Mouse (Mus musculus) embryonic facial prominence, embryonic 13.5 days (tissue): ENCODE results near the gene Rpl18a. TPM values are rescaled to one million over a fixed set of nuclear protein-coding genes. Genes with fewer than 3 reads are reported as not detected.

ENCODE experiments used
- ATAC-seq: fragments of 200-750 bp; cut with Nextera tagmentation; 2 replicates; pipeline ENCODE4 v1.8.0; 2017; ENCODE audit warnings: low read depth; ENCODE audit not compliant: insufficient number of reproducible peaks, insufficient read depth, low FRiP score, low TSS enrichment
- H3K27ac ChIP-seq: fragments of 300-500 bp; sonication (generic); 2 replicates; pipeline ENCODE4 v1.5.1; 2015; ENCODE audit warnings: moderate library complexity, mild to moderate bottlenecking, inconsistent platforms
- H3K27me3 ChIP-seq: fragments of 300-500 bp; sonication (generic); 2 replicates; pipeline ENCODE4 v1.6.1; 2015; ENCODE audit warnings: mild to moderate bottlenecking, inconsistent platforms
- H3K36me3 ChIP-seq: fragments of 300-500 bp; sonication (generic); 2 replicates; pipeline ENCODE4 v1.6.1; 2015; ENCODE audit warnings: mild to moderate bottlenecking, inconsistent platforms
- H3K4me1 ChIP-seq: fragments of 300-500 bp; sonication (generic); 2 replicates; pipeline ENCODE4 v1.6.1; 2015; ENCODE audit warnings: inconsistent platforms
- H3K4me2 ChIP-seq: fragments of 300-500 bp; sonication (generic); 2 replicates; pipeline ENCODE4 v1.6.1; 2015; ENCODE audit warnings: moderate library complexity, mild to moderate bottlenecking, inconsistent platforms
- H3K4me3 ChIP-seq: fragments of 300-500 bp; sonication (generic); 2 replicates; pipeline ENCODE4 v1.5.1; 2015; ENCODE audit warnings: mild to moderate bottlenecking, inconsistent platforms
- H3K9ac ChIP-seq: fragments of 300-500 bp; sonication (generic); 2 replicates; pipeline ENCODE4 v1.6.1; 2015; ENCODE audit warnings: mild to moderate bottlenecking, inconsistent platforms
- H3K9me3 ChIP-seq: fragments of 300-500 bp; sonication (generic); 2 replicates; pipeline ENCODE4 v1.6.1; 2016; ENCODE audit warnings: inconsistent platforms
- WGBS: fragments of 180-500 bp; shearing (Covaris S2); methylation state at CpG from one replicate; pipeline ENCODE4 v1.1.7; 2015; ENCODE audit warnings: mixed read lengths; 5-methylcytosine and 5-hydroxymethylcytosine counted together
- polyA plus RNA-seq: library from polyadenylated mRNA; unstranded; fragments of >200 nt; fragmentation: Nextera tagmentation; extraction: Ambion mirVana; gene quantifications from 2 replicates; pipeline ENCODE4 v1.2.1, GENCODE M21; 2015

Rpl18a gene
- polyA plus RNA-seq, 1 experiment from 2014 or later: 4,959 TPM

DNA sequence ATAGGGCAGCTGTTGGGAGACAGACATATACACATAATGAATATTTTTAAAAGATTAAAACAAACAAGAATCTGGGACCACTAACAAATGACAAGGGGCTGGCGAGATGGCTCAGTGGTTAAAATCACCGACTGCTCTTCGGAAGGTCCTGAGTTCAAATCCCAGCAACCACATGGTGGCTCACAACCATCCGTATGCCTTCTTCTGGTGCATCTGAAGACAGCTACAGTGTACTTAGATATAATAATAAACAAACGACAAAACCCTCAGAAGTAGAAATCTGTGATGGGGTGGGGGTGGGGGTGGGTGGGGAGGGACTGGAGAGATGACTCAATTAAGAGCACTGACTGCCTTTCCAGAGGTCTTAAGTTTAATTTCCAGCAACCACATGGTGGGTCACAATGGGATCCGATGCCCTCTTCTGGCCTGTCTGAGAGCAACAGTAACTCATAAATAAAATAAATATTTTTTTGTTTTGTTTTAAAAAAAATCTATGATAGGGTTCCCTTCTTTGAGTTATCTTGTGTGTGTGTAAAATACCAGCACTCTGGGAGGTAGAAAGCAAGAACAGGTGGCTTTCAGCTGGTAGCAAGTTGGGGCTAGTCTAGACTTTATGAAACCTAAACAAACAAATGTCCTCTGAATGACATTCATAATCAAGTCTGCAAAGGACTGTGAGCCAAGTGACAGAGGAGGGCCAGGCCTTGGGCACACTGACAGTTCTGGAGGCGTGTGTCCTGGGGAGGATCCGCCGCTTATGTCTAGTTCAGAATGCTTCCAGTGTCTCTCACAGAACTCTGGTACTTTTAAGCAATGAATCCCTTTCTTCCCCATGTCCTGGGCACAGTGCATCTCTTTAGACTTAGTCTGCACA is 23.1 kb upstream of the Rpl18a start:
- no peaks in the 10 kb centered on the region for H3K27me3 ChIP-seq
- no peaks in the 10 kb centered on the region for H3K4me1 ChIP-seq
- no peak overlapping the region for H3K27ac ChIP-seq
- H3K9ac ChIP-seq: no peak overlapping the region
- H3K4me2 ChIP-seq: no peak overlapping the region
- no peak overlapping the region for H3K4me3 ChIP-seq
- ATAC-seq: no peak
- H3K36me3 ChIP-seq: peaks cover 55% of the 10 kb centered on the region
- 90% methylated on average over 9 of the region's 9 CpGs for WGBS
- H3K9me3 ChIP-seq: no peaks in the 10 kb centered on the region

- Histone ChIP-seq H3K9me3 (no peaks in the 10 kb centered on the region), H3K4me3 (no peak overlapping the region), H3K4me1 (no peaks in the 10 kb centered on the region), H3K27ac (no peak overlapping the region), H3K9ac (no peak overlapping the region), H3K27me3 (no peaks in the 10 kb centered on the region), H3K36me3 (peaks cover 91% of the 10 kb centered on the region), H3K4me2 (no peak overlapping the region)
- 94% methylated on average over 17 of the region's 17 CpGs for WGBS
- ATAC-seq: no peak
These were observed 17.5 kb upstream of the Rpl18a start for GRCm38 (mm10) chr8:70914704-70915103.

GRCm38 (mm10) chr8:70913523-70913922 is 16.3 kb upstream of the Rpl18a start:
- Histone ChIP-seq H3K27ac (no peak overlapping the region), H3K27me3 (no peaks in the 10 kb centered on the region), H3K9me3 (no peaks in the 10 kb centered on the region), H3K4me2 (no peak overlapping the region), H3K36me3 (peaks cover 89% of the 10 kb centered on the region), H3K4me3 (no peak overlapping the region), H3K4me1 (no peaks in the 10 kb centered on the region), H3K9ac (no peak overlapping the region)
- WGBS: 96% methylated on average over 26 of the region's 26 CpGs
- ATAC-seq: no peak

- Histone ChIP-seq H3K9ac (no peak overlapping the region), H3K4me1 (no peaks in the 10 kb centered on the region), H3K9me3 (no peaks in the 10 kb centered on the region), H3K4me2 (no peak overlapping the region), H3K27ac (no peak overlapping the region), H3K27me3 (no peaks in the 10 kb centered on the region), H3K36me3 (peaks cover 84% of the 10 kb centered on the region), H3K4me3 (no peak overlapping the region)
- no peak for ATAC-seq
- 95% methylated on average over 30 of the region's 30 CpGs for WGBS
These were observed 15.7 kb upstream of the Rpl18a start for GRCm38 (mm10) chr8:70912955-70913354.

GRCm38 (mm10) chr8:70911596-70911995 is 14.4 kb upstream of the Rpl18a start:
- Histone ChIP-seq H3K4me3 (no peak overlapping the region), H3K36me3 (peaks cover 70% of the 10 kb centered on the region), H3K9me3 (no peaks in the 10 kb centered on the region), H3K27ac (no peak overlapping the region), H3K4me2 (no peak overlapping the region), H3K4me1 (peaks cover 8% of the 10 kb centered on the region), H3K9ac (0 out of 2 replicates have a peak overlapping the region, but pooled peaks have one; percentile 36), H3K27me3 (no peaks in the 10 kb centered on the region)
- 84% methylated on average over 5 of the region's 5 CpGs for WGBS
- ATAC-seq: no peak

DNA sequence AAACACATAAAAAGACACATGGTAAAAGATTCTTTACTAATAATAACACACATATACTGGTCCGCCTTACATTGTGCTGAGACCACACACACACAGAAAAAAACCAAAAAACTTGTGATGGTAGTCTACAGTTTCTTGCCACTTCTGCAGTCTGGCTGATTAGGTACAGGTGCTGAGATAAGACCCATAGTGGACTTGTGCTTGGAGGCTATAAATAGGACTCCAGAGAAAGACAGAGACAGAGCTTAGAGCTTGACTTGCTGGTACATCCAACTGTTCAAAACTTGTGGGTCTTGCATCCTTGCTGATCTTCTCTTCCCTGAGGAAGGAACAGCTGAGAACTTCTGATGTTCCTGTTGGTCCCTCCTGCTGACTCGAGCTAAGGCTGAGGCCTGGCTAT is 10.3 kb upstream of the Rpl18a start:
- peaks cover 14% of the 10 kb centered on the region for H3K4me1 ChIP-seq
- no peak for ATAC-seq
- no peaks in the 10 kb centered on the region for H3K9me3 ChIP-seq
- no peak overlapping the region for H3K4me2 ChIP-seq
- no peak overlapping the region for H3K27ac ChIP-seq
- peaks cover 10% of the 10 kb centered on the region for H3K27me3 ChIP-seq
- peaks cover 29% of the 10 kb centered on the region for H3K36me3 ChIP-seq
- 94% methylated on average over 2 of the region's 2 CpGs for WGBS
- no peak overlapping the region for H3K4me3 ChIP-seq
- H3K9ac ChIP-seq: no peak overlapping the region

DNA sequence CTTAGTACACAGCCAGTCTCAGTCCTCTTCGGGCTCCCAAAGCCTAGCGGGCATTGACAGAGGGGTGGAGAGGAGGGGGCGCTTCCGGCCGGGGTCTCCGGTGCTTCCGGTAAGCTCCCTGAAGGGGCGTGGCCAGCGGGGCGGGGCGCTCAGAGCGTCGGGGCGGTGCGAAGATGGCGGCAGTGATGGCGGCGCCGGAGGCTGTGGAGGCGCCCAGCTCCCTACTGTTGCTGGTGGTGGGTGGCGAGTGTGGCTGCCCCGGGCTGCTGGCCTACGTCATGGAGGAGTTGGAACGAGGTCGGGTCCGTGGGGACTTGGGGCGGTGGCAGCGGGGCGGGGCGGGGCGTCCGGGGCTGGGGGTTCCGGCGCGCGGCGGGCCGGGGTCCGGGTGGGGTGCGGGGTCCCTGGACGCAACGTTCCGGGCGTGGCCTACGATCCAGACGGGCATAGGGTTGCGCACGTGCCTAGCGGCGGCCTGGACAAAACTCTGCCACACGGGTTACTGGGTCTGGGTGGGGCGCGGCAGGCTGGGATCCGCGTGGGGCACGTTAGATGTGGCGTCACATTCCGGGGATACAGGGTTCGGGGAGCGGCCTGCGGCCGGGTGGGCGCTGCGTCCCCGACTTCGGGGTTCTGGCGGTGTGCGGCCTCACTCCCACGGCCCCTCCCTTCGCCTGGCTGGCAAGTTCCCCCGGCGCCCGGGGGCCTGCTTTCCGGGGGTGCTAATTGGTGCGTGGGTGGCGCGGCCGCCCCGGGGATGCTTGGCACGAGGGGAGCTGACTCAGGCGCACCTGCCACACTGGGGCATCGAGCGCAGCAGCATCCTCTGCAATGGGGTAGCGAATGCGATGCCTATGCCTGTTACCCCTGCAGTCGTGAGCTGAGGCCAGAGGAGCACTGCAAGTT is 8.9 kb upstream of the Rpl18a start, which contains the start of gene Map1s:
Gene Map1s (plus strand): TSS at position 102 of the 906 bp plus-strand sequence.
- peak within 1 kb of the TSS; percentile 77 for H3K4me2 ChIP-seq
- ATAC-seq: peak; percentile 89
- H3K4me1 ChIP-seq: peaks cover 14% of the 10 kb centered on the region
- peaks cover 10% of the 10 kb centered on the region for H3K27me3 ChIP-seq
- H3K4me3 ChIP-seq: peak within 1 kb of the TSS; percentile 79
- WGBS: under 1% methylated on average over 82 of the region's 86 CpGs
- peak within 1 kb of the TSS; percentile 93 for H3K27ac ChIP-seq
- no peaks in the 10 kb centered on the region for H3K9me3 ChIP-seq
- H3K9ac ChIP-seq: peak within 1 kb of the TSS; percentile 82
- peaks cover 15% of the 10 kb centered on the region for H3K36me3 ChIP-seq

DNA sequence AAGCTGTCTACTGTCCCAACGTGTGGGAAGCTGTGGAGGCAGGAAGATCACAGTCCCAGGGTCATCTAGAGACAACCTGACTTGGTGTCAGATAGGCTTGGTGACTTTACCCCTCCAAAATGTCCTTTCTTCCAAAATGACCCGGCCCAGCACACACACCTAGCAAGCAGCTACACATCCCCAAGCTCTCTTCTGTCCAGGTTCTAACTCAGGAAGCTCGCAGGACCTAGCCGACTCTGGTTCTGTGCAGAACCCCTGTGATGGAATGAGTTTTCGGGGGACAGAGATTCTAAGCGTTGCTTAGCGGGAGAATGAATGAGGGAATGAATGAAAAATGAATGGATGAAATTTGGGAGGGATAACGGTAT is 8.2 kb upstream of the Rpl18a start:
- Histone ChIP-seq H3K9me3 (no peaks in the 10 kb centered on the region), H3K4me2 (peak overlapping the region; percentile 77), H3K4me3 (peak overlapping the region; percentile 79), H3K27ac (peak overlapping the region; percentile 93), H3K9ac (peak overlapping the region; percentile 82), H3K27me3 (peaks cover 10% of the 10 kb centered on the region), H3K4me1 (peaks cover 14% of the 10 kb centered on the region), H3K36me3 (0 out of 2 replicates have a peak, but pooled peaks cover 9% of the 10 kb centered on the region)
- 15% methylated on average over 8 of the region's 8 CpGs for WGBS
- ATAC-seq: no peak

GRCm38 (mm10) chr8:70904532-70904931 is 7.3 kb upstream of the Rpl18a start:
- H3K4me2 ChIP-seq: no peak overlapping the region
- no peak overlapping the region for H3K9ac ChIP-seq
- no peak for ATAC-seq
- 0 out of 2 replicates have a peak, but pooled peaks cover 8% of the 10 kb centered on the region for H3K36me3 ChIP-seq
- H3K4me1 ChIP-seq: peaks cover 14% of the 10 kb centered on the region
- H3K9me3 ChIP-seq: no peaks in the 10 kb centered on the region
- WGBS: 64% methylated on average over 4 of the region's 4 CpGs
- H3K27me3 ChIP-seq: peaks cover 10% of the 10 kb centered on the region
- H3K27ac ChIP-seq: no peak overlapping the region
- H3K4me3 ChIP-seq: no peak overlapping the region

- H3K9me3 ChIP-seq: no peaks in the 10 kb centered on the region
- ATAC-seq: no peak
- no peaks in the 10 kb centered on the region for H3K36me3 ChIP-seq
- H3K27ac ChIP-seq: no peak overlapping the region
- H3K4me3 ChIP-seq: no peak overlapping the region
- H3K27me3 ChIP-seq: peaks cover 10% of the 10 kb centered on the region
- peaks cover 17% of the 10 kb centered on the region for H3K4me1 ChIP-seq
- H3K4me2 ChIP-seq: no peak overlapping the region
- no peak overlapping the region for H3K9ac ChIP-seq
These were observed 6.4 kb upstream of the Rpl18a start for GRCm38 (mm10) chr8:70903582-70903981.

- Histone ChIP-seq H3K4me1 (peaks cover 22% of the 10 kb centered on the region), H3K9ac (0 out of 2 replicates have a peak overlapping the region, but pooled peaks have one; percentile 4), H3K4me2 (no peak overlapping the region), H3K36me3 (no peaks in the 10 kb centered on the region), H3K27me3 (peaks cover 10% of the 10 kb centered on the region), H3K9me3 (no peaks in the 10 kb centered on the region), H3K27ac (no peak overlapping the region), H3K4me3 (no peak overlapping the region)
- no peak for ATAC-seq
- WGBS: 23% methylated on average over 4 of the region's 4 CpGs
These were observed 5.9 kb upstream of the Rpl18a start for GRCm38 (mm10) chr8:70903112-70903511.
